Mouse (Mus musculus): ENCODE data around the gene Lemd2. TPM values are rescaled to one million over a fixed set of nuclear protein-coding genes. Genes with fewer than 3 reads are reported as not detected.

The Lemd2 gene
- polyA plus RNA-seq, 2 experiments from 2014 or later: 5.7 to 9.7 TPM

- ATAC-seq: no peak
Observed at GRCm38 (mm10) chr17:27186068-27186467, 18.2 kb downstream of the Lemd2 start.

GRCm38 (mm10) chr17:27183667-27184292 is 20.5 kb downstream of the Lemd2 start:
- no peak for ATAC-seq

GRCm38 (mm10) chr17:27182401-27182800 is 21.9 kb downstream of the Lemd2 start:
- ATAC-seq: no peak

GRCm38 (mm10) chr17:27181666-27182065 is 22.6 kb downstream of the Lemd2 start:
- no peak for ATAC-seq

GRCm38 (mm10) chr17:27179681-27180280 is 24.5 kb downstream of the Lemd2 start:
- no peak for ATAC-seq

GRCm38 (mm10) chr17:27178427-27179177 is 25.7 kb downstream of the Lemd2 start:
- ATAC-seq: no peak

- no peak for ATAC-seq
Observed at GRCm38 (mm10) chr17:27178019-27178418, 26.2 kb downstream of the Lemd2 start.

- ATAC-seq: no peak
Observed at GRCm38 (mm10) chr17:27176754-27177153, 27.5 kb downstream of the Lemd2 start.

- ATAC-seq: no peak
Observed at GRCm38 (mm10) chr17:27176287-27176686, 28.0 kb downstream of the Lemd2 start.

- no peak for ATAC-seq
Observed at GRCm38 (mm10) chr17:27175196-27175874, 28.9 kb downstream of the Lemd2 start.

- no peak for ATAC-seq
Observed at GRCm38 (mm10) chr17:27173715-27174114, 30.6 kb downstream of the Lemd2 start.

- ATAC-seq: no peak
Observed at GRCm38 (mm10) chr17:27172459-27172858, 31.8 kb downstream of the Lemd2 start.

- ATAC-seq: no peak
Observed at GRCm38 (mm10) chr17:27171121-27171520, 33.1 kb downstream of the Lemd2 start.

- no peak for ATAC-seq
Observed at GRCm38 (mm10) chr17:27169952-27170695, 34.1 kb downstream of the Lemd2 start.

GRCm38 (mm10) chr17:27168569-27168968 is 35.7 kb downstream of the Lemd2 start:
- no peak for ATAC-seq

GRCm38 (mm10) chr17:27167545-27167944 is 36.7 kb downstream of the Lemd2 start, which contains the start of gene Ip6k3:
Gene Ip6k3, minus strand, starts transcription at chr17:27167795.
- ATAC-seq: no peak

- no peak for ATAC-seq
Observed at GRCm38 (mm10) chr17:27166901-27167300, 37.4 kb downstream of the Lemd2 start.

- no peak for ATAC-seq
Observed at GRCm38 (mm10) chr17:27165054-27165773, 39.1 kb downstream of the Lemd2 start.

- ATAC-seq: no peak
Observed at GRCm38 (mm10) chr17:27160905-27161304, 43.4 kb downstream of the Lemd2 start.

- ATAC-seq: no peak
Observed at GRCm38 (mm10) chr17:27159169-27159568, 45.1 kb downstream of the Lemd2 start.

GRCm38 (mm10) chr17:27158439-27158838 is 45.8 kb downstream of the Lemd2 start:
- no peak for ATAC-seq

- no peak for ATAC-seq
Observed at GRCm38 (mm10) chr17:27155752-27156151, 48.5 kb downstream of the Lemd2 start.
